Mouse (Mus musculus) heart, adult 11 months (tissue): Measurements from ENCODE around the gene Hsd3b7.
"Not testable (repeated sequence)": the region's sequence is repeated elsewhere in the genome, so short reads cannot be mapped to it uniquely, and the experiment has no call there.

ENCODE experiments used
- DNase-seq: peaks from one replicate; pipeline ENCODE4 v3.0.0; 2022

Gene Hsd3b7

GRCm38 (mm10) chr7:127817776-127818175 lies 17.4 kb downstream of the Hsd3b7 start:
- DNase-seq, result no peak

DNA sequence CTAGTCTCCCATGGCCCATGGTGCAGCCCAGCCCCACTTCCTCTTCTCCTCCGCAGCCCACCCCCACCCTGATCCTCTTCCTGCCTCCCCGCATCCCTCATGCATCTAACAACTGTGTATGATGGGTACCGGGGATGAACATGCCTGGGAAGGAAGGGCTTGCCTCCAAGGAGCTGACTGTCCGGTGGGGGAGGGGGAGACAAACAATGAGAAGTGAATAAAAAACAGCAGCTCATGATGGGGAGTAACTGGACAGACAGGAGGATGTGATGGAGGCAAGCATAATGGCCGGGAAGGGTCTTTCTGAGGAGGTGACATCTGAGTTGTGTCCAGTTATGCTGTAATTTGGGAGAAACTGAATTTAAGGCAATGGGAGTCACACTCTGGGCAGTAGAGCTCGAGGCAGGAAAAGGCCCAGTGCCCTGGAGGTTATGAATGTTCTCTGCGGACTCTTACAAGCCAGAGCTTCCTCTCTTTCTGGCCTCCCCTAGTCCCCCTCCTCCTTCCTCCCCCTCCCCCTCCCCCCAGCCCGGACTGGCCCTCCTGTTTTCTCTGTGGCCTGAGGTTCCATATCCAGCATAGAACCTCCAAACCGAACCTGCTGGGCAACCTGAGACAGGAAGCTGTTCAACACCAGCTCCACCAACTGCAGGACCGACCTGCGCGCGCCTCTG lies 20.6 kb downstream of the Hsd3b7 start:
- no peak for DNase-seq

GRCm38 (mm10) chr7:127822494-127822893 lies 22.1 kb downstream of the Hsd3b7 start:
- no peak for DNase-seq

- DNase-seq, result peak; percentile 84
These were observed 23.1 kb downstream of the Hsd3b7 start for GRCm38 (mm10) chr7:127823236-127824171.

DNA sequence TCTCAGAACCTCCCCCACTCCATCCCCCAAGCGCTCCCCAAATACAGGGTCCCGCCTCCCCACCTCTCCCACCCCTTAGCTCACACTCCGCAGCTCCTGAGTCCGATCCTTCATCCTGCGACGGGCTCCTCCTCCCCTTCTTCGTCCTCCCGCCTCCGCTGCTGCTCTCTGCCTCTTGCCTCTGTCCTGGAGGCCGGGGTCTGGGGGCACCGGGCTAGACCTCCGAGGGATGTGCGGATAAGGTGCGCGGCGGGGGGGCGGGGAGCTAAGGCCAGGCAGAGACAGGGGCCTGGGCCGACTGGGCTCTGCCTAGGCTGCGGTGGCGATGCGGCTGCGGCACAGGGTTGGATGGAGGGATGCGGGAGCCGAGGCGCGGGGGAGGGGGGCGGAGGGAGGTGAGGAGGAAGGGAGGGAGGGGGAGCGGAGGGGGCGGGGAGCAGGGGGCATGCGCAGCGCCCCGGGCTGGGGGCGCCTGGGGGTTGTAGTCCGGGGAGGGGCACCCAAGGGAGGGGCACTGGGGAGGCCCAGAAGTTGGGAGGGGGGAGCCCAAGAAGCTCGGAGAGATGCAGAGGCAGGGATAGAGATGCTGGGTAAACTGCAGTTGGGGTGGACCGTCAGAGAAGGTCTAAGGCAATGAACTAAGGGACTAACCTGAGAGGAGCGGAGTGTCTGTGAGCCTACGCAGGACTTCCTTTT lies 23.9 kb downstream of the Hsd3b7 start, which contains the start of the genes Stx4a and Stx1b:
Gene Stx4a, plus strand, starts transcription at position 119 of the 696 bp plus-strand sequence.
Gene Stx1b, minus strand, starts transcription at position 374 of the 696 bp plus-strand sequence.
- peak; percentile 93 for DNase-seq

GRCm38 (mm10) chr7:127835550-127835949 lies 35.1 kb downstream of the Hsd3b7 start:
- DNase-seq, result peak; percentile 79

DNA sequence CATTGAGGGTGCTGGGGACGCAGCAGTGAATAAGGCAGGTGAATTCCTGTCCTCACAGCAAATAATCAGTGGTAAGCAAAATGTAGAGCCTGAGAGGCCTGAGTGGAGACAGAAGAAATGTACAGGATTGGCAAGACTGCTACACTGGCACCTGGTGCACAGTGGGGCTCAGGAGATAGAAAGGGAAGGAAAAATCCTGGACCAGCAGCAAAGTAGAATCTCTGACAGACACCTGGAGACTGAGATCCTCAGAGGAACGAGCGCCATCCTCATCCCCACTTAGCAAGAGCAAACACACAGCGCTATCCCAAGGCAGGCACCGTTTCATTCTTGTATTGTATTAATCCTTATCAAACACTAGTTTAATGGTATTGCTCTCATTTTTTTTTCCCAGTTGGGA lies 37.1 kb downstream of the Hsd3b7 start:
- DNase-seq, result peak; percentile 70

- DNase-seq, result not testable (repeated sequence)
These were observed 37.5 kb downstream of the Hsd3b7 start for GRCm38 (mm10) chr7:127837878-127838277.

GRCm38 (mm10) chr7:127840031-127840430 lies 39.6 kb downstream of the Hsd3b7 start:
- peak; percentile 82 for DNase-seq

GRCm38 (mm10) chr7:127840886-127841285 lies 40.5 kb downstream of the Hsd3b7 start:
- no peak for DNase-seq

GRCm38 (mm10) chr7:127841340-127842000 lies 41.1 kb downstream of the Hsd3b7 start:
- peak; percentile 100 for DNase-seq

- peak; percentile 99 for DNase-seq
These were observed 41.8 kb downstream of the Hsd3b7 start for GRCm38 (mm10) chr7:127842001-127842718.

DNA sequence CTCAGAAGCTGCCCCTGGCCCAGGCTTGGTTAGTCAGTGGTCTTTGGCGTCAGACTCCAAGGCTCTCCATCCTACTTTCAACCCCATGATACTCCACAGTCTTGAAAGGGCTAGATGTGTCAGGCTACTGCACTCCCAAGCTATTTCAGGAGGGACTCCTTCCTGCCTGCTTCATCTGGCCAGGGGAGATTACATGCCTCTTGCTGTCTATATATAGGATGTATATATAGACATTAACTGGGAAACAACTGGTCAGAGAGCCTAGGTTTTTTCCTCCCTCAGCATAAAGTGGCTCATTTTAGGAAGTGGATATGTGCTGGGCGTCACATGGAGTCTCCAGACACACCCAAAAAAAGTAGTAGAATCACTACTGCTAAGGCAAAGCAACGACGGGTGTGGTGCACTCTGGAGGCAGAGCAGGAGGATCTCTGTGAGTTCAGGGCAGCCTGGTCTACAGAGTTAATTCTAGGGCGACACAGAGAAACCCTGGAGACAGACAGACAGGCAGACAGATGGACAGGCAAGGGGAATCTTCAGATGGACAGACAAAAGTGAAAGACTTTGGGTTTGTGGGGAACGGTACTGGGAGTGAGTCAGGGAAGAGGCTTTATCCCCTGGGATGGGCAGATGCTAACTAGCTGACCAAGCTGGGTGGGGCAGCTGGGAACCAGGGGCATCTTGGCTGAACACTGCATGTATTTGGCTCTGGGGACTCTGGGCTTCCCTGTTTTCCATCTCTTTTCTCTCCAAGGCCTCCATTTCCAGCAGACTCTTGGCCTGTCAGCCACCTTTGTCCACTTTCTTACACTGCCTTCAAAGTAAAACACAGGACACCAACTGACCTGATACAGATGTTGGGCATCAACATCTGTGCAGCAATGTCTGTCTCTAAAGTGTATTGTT lies 49.8 kb downstream of the Hsd3b7 start:
- peak; percentile 96 for DNase-seq

- DNase-seq, result peak; percentile 97
These were observed 50.5 kb downstream of the Hsd3b7 start for GRCm38 (mm10) chr7:127850906-127851305.
